Mouse (Mus musculus) midbrain, embryonic 14.5 days (tissue): Measurements from ENCODE around the gene Eya4. TPM values are rescaled to one million over a fixed set of nuclear protein-coding genes. Genes with fewer than 3 reads are reported as not detected.

Source experiments
- ATAC-seq: fragments of 200-750 bp; cut with Nextera tagmentation; 2 replicates; pipeline ENCODE4 v1.8.0; 2017; ENCODE audit warnings: moderate number of reproducible peaks, moderate library complexity; ENCODE audit not compliant: low FRiP score, low TSS enrichment
- DNase-seq: peaks from one replicate; pipeline ENCODE4 v3.0.0-alpha.2; 2015
- H3K27ac ChIP-seq: fragments of 300-500 bp; sonication (generic); replicated peaks from 2 replicates; pipeline ENCODE4 v1.5.1; 2014; ENCODE audit warnings: mild to moderate bottlenecking, low read depth, low read length, moderate library complexity
- H3K27me3 ChIP-seq: fragments of 300-500 bp; sonication (generic); 2 replicates; pipeline ENCODE4 v1.6.1; 2014; ENCODE audit warnings: low read length, control low read depth, mixed read lengths; ENCODE audit not compliant: control insufficient read depth, insufficient read depth
- H3K36me3 ChIP-seq: fragments of 300-500 bp; sonication (generic); 2 replicates; pipeline ENCODE4 v1.6.1; 2014; ENCODE audit warnings: low read length, control low read depth; ENCODE audit not compliant: control insufficient read depth, insufficient read depth
- H3K4me1 ChIP-seq: fragments of 300-500 bp; sonication (generic); 2 replicates; pipeline ENCODE4 v1.6.1; 2014; ENCODE audit warnings: mild to moderate bottlenecking, antibody characterized with exemption, low read length, control low read depth; ENCODE audit not compliant: control insufficient read depth, insufficient read depth
- H3K4me2 ChIP-seq: fragments of 300-500 bp; sonication (generic); 2 replicates; pipeline ENCODE4 v1.6.1; 2014; ENCODE audit warnings: mild to moderate bottlenecking, low read length, moderate library complexity
- H3K4me3 ChIP-seq: fragments of 300-500 bp; sonication (generic); replicated peaks from 2 replicates; pipeline ENCODE4 v1.5.1; 2014; ENCODE audit warnings: low read depth, low read length
- H3K9ac ChIP-seq: fragments of 300-500 bp; sonication (generic); replicated peaks from 2 replicates; pipeline ENCODE4 v1.6.1; 2014; ENCODE audit warnings: mild to moderate bottlenecking, low read length, moderate library complexity
- H3K9me3 ChIP-seq: fragments of 300-500 bp; sonication (generic); 2 replicates; pipeline ENCODE4 v1.6.1; 2016; ENCODE audit warnings: low read length, control low read depth, mixed read lengths; ENCODE audit not compliant: control insufficient read depth
- WGBS: fragments of 180-500 bp; shearing (Covaris S2); extraction: QIAGEN DNeasy Blood & Tissue Kit; methylation state at CpG from one replicate; pipeline ENCODE4 v1.1.7; 2014; 5-methylcytosine and 5-hydroxymethylcytosine counted together
- polyA plus RNA-seq: library from polyadenylated mRNA; unstranded; fragments of >200 nt; fragmentation: Nextera tagmentation; extraction: Ambion mirVana; gene quantifications from 2 replicates; pipeline ENCODE4 v1.2.1, GENCODE M21; 2014

Gene Eya4
- polyA plus RNA-seq, result 0.28 and 0.55 TPM in 2 replicates

- DNase-seq, result peak; percentile 78
Measured at GRCm38 (mm10) chr10:23350011-23350911, at the start of gene Eya4. Gene Eya4 (minus strand): TSS chr10:23350786.

GRCm38 (mm10) chr10:23395399-23395798 is 44.8 kb upstream of the Eya4 start:
- Histone ChIP-seq H3K4me2 (no peak overlapping the region), H3K4me1 (no peaks in the 10 kb centered on the region), H3K9me3 (no peaks in the 10 kb centered on the region), H3K27ac (no peak overlapping the region), H3K4me3 (no peak overlapping the region), H3K9ac (no peak overlapping the region), H3K27me3 (no peaks in the 10 kb centered on the region), H3K36me3 (no peaks in the 10 kb centered on the region)
- DNase-seq (no peak), ATAC-seq (no peak)
- WGBS, result 93% methylated on average over 3 of the region's 3 CpGs

More at GRCm38 (mm10) chr10:23350011-23350911, at the start of gene Eya4:
- Histone ChIP-seq H3K4me2 (peak within 1 kb of the TSS; percentile 92), H3K9me3 (no peaks in the 10 kb centered on the region), H3K27ac (no peak within 1 kb of the TSS), H3K4me1 (peaks cover 15% of the 10 kb centered on the region), H3K9ac (peak within 1 kb of the TSS; percentile 43; the same call in 1 of the 2 replicates), H3K36me3 (no peaks in the 10 kb centered on the region), H3K4me3 (peak within 1 kb of the TSS; percentile 55), H3K27me3 (peaks cover 37% of the 10 kb centered on the region; the same call in 1 of the 2 replicates)
- ATAC-seq, result peak; percentile 86
- WGBS, result under 1% methylated on average over 71 of the region's 79 CpGs

GRCm38 (mm10) chr10:23394556-23395245 is 44.1 kb upstream of the Eya4 start:
- no peak overlapping the region for H3K27ac ChIP-seq
- no peak overlapping the region for H3K4me3 ChIP-seq
- H3K9ac ChIP-seq, result no peak overlapping the region
- H3K27me3 ChIP-seq, result no peaks in the 10 kb centered on the region
- no peaks in the 10 kb centered on the region for H3K4me1 ChIP-seq
- no peaks in the 10 kb centered on the region for H3K36me3 ChIP-seq
- WGBS, result 92% methylated on average over 11 of the region's 11 CpGs
- no peaks in the 10 kb centered on the region for H3K9me3 ChIP-seq
- DNase-seq (no peak), ATAC-seq (no peak)
- H3K4me2 ChIP-seq, result no peak overlapping the region

GRCm38 (mm10) chr10:23394152-23394551 is 43.6 kb upstream of the Eya4 start:
- H3K27ac ChIP-seq, result no peak overlapping the region
- ATAC-seq (no peak), DNase-seq (no peak)
- no peaks in the 10 kb centered on the region for H3K4me1 ChIP-seq
- H3K9ac ChIP-seq, result no peak overlapping the region
- H3K9me3 ChIP-seq, result no peaks in the 10 kb centered on the region
- H3K27me3 ChIP-seq, result no peaks in the 10 kb centered on the region
- WGBS, result 89% methylated on average over 6 of the region's 6 CpGs
- no peaks in the 10 kb centered on the region for H3K36me3 ChIP-seq
- no peak overlapping the region for H3K4me3 ChIP-seq
- no peak overlapping the region for H3K4me2 ChIP-seq

GRCm38 (mm10) chr10:23363866-23364265 is 13.3 kb upstream of the Eya4 start:
- no peaks in the 10 kb centered on the region for H3K4me1 ChIP-seq
- DNase-seq (no peak), ATAC-seq (no peak)
- no peak overlapping the region for H3K9ac ChIP-seq
- no peak overlapping the region for H3K4me3 ChIP-seq
- H3K27ac ChIP-seq, result no peak overlapping the region
- no peaks in the 10 kb centered on the region for H3K9me3 ChIP-seq
- 92% methylated on average over 6 of the region's 6 CpGs for WGBS
- no peaks in the 10 kb centered on the region for H3K27me3 ChIP-seq
- H3K36me3 ChIP-seq, result no peaks in the 10 kb centered on the region
- no peak overlapping the region for H3K4me2 ChIP-seq

- peak overlapping the region; percentile 92 for H3K4me2 ChIP-seq
- H3K4me1 ChIP-seq, result peaks cover 15% of the 10 kb centered on the region
- H3K27ac ChIP-seq, result no peak overlapping the region
- H3K9ac ChIP-seq, result peak overlapping the region; percentile 43; the same call in 1 of the 2 replicates
- ATAC-seq, result peak; percentile 42
- no peaks in the 10 kb centered on the region for H3K9me3 ChIP-seq
- under 1% methylated on average over 30 of the region's 33 CpGs for WGBS
- no peak for DNase-seq
- H3K4me3 ChIP-seq, result peak overlapping the region; percentile 55
- no peaks in the 10 kb centered on the region for H3K36me3 ChIP-seq
- peaks cover 37% of the 10 kb centered on the region; the same call in 1 of the 2 replicates for H3K27me3 ChIP-seq
Measured at GRCm38 (mm10) chr10:23349392-23350010, 1.1 kb downstream of the Eya4 start.

GRCm38 (mm10) chr10:23348893-23349391 is 1.6 kb downstream of the Eya4 start:
- H3K9ac ChIP-seq, result no peak overlapping the region
- H3K4me1 ChIP-seq, result peaks cover 15% of the 10 kb centered on the region
- H3K4me2 ChIP-seq, result peak overlapping the region; percentile 92
- H3K36me3 ChIP-seq, result no peaks in the 10 kb centered on the region
- peak overlapping the region; percentile 55 for H3K4me3 ChIP-seq
- DNase-seq, result peak; percentile 55
- ATAC-seq, result 0 out of 2 replicates have a peak, but pooled peaks have one; percentile 5
- WGBS, result under 1% methylated on average over 22 of the region's 22 CpGs
- peaks cover 37% of the 10 kb centered on the region; the same call in 1 of the 2 replicates for H3K27me3 ChIP-seq
- H3K27ac ChIP-seq, result no peak overlapping the region
- no peaks in the 10 kb centered on the region for H3K9me3 ChIP-seq
